Comparison of ENCODE assay signal across 22 mouse cellular contexts in genomic region chr4:130156812-130157371, GRCm38 (mm10). TPM values are rescaled to one million over a fixed set of nuclear protein-coding genes. Genes with fewer than 3 reads are reported as not detected.
A peak's percentile ranks its signal among the peaks of the same experiment; 100 is the strongest.
DNase-seq lines count a peak whose midpoint lies in the region; ATAC-seq lines count a peak whose summit lies in the region.
"Had no signal": no experiment of that assay in that cellular context is flagged by ENCODE, and none has a peak within 500 bp of the region (broad histone marks: within the 10 kb centered on the region; RNA-seq: fewer than 3 reads in every experiment).

No protein-coding gene starts in this region.

- no peak overlapping the region for H3K9ac ChIP-seq in neural tube, embryonic 11.5 days (ENCODE audit: low read length)
- no peak overlapping the region for H3K9ac ChIP-seq in neural tube, embryonic 15.5 days (replicated peaks)
- H3K9ac ChIP-seq: embryonic facial prominence, embryonic 13.5 days; forebrain, embryonic 13.5 days; forebrain, postnatal 0 days; hindbrain, embryonic 15.5 days had no signal

- H3K4me2 ChIP-seq in neural tube, embryonic 11.5 days (ENCODE audit: low read depth), result no peak overlapping the region
- no peak overlapping the region for H3K4me2 ChIP-seq in neural tube, embryonic 15.5 days
- H3K4me2 ChIP-seq: embryonic facial prominence, embryonic 13.5 days; forebrain, embryonic 13.5 days; hindbrain, embryonic 15.5 days had no signal

- no peak for ATAC-seq in neural tube, embryonic 11.5 days (ENCODE audit: insufficient read depth, low FRiP score, low TSS enrichment)
- ATAC-seq in neural tube, embryonic 15.5 days (ENCODE audit: low FRiP score), result no peak
- peak; percentile 67 to 72 for ATAC-seq in hematopoietic stem cell, adult 5-6 weeks (replicated peaks in 1 of 2; ENCODE audit: insufficient read depth in 1 of 2, low FRiP score in 2 of 2, low TSS enrichment in 1 of 2, low read depth in 1 of 2, poor library complexity in 2 of 2, severe bottlenecking in 2 of 2)
- peak; percentile 39; the same call in 1 of the 2 replicates for ATAC-seq in megakaryocyte progenitor cell, adult 5-6 weeks (replicated peaks; ENCODE audit: poor library complexity)
- ATAC-seq: forebrain, embryonic 13.5 days; forebrain, postnatal 0 days; inflammation-experienced regulatory T-cells, adult 6 months had no signal

- H3K27ac ChIP-seq in neural tube, embryonic 11.5 days (ENCODE audit: low read depth, low read length), result no peak overlapping the region
- H3K27ac ChIP-seq in neural tube, embryonic 15.5 days (replicated peaks), result no peak overlapping the region
- H3K27ac ChIP-seq: embryonic facial prominence, embryonic 13.5 days; forebrain, embryonic 13.5 days; heart, embryonic 10.5 days; hindbrain, embryonic 15.5 days had no signal

- 85% methylated on average over 12 of the region's 12 CpGs for WGBS in neural tube, embryonic 11.5 days
- WGBS in neural tube, embryonic 15.5 days, result 76% methylated on average over 12 of the region's 12 CpGs

- H3K4me3 ChIP-seq in neural tube, embryonic 11.5 days (ENCODE audit: low read depth, low read length), result no peak overlapping the region
- H3K4me3 ChIP-seq in neural tube, embryonic 15.5 days (replicated peaks), result no peak overlapping the region
- H3K4me3 ChIP-seq: embryonic facial prominence, embryonic 13.5 days; forebrain, embryonic 13.5 days; heart, embryonic 10.5 days; hindbrain, embryonic 15.5 days had no signal

- no peaks in the 10 kb centered on the region for H3K36me3 ChIP-seq in neural tube, embryonic 11.5 days (ENCODE audit: control insufficient read depth, insufficient read depth, low read length)
- H3K36me3 ChIP-seq in neural tube, embryonic 15.5 days, result no peaks in the 10 kb centered on the region
- H3K36me3 ChIP-seq: embryonic facial prominence, embryonic 13.5 days; heart, embryonic 10.5 days; hindbrain, embryonic 15.5 days had no signal

- H3K9me3 ChIP-seq in neural tube, embryonic 11.5 days (ENCODE audit: control insufficient read depth, low read length), result no peaks in the 10 kb centered on the region
- no peaks in the 10 kb centered on the region for H3K9me3 ChIP-seq in neural tube, embryonic 15.5 days (replicated peaks)
- H3K9me3 ChIP-seq: embryonic facial prominence, embryonic 13.5 days; forebrain, embryonic 13.5 days; heart, embryonic 10.5 days; hindbrain, embryonic 15.5 days had no signal

- DNase-seq in neural tube, embryonic 11.5 days (ENCODE audit: low spot score), result peak; percentile 8
- no peak for DNase-seq in lung, postnatal 10 days
- no peak for DNase-seq in heart, postnatal 4 days
- DNase-seq in gastrocnemius, postnatal 36 days, result no peak
- DNase-seq: adrenal gland, adult 2 months; adrenal gland, postnatal 36 days; cerebellum, adult 11-12 months; cerebellum, adult 9-10 months; cerebellum, postnatal 25 days; forebrain, postnatal 0 days; gastrocnemius, postnatal 25 days; heart, adult 18-20 months; heart, postnatal 10 days had no signal

- intact Hi-C loops in gastrocnemius, postnatal 36 days (cut with DNase I), result no loop called here

- H3K27me3 ChIP-seq in neural tube, embryonic 11.5 days (ENCODE audit: control insufficient read depth, insufficient read depth, low read length), result peaks cover 6% of the 10 kb centered on the region; the same call in 1 of the 2 replicates
- peaks cover 21% of the 10 kb centered on the region for H3K27me3 ChIP-seq in neural tube, embryonic 15.5 days (replicated peaks)

- no peaks in the 10 kb centered on the region for H3K4me1 ChIP-seq in neural tube, embryonic 11.5 days (ENCODE audit: control insufficient read depth, insufficient read depth, low read length)
- H3K4me1 ChIP-seq in neural tube, embryonic 15.5 days, result no peaks in the 10 kb centered on the region
- H3K4me1 ChIP-seq: forebrain, embryonic 13.5 days; hindbrain, embryonic 15.5 days had no signal

RNA-seq across cellular contexts. Expression of gene Hcrtr1, which starts 17.7 kb away (rescaled TPM):
- polyA plus RNA-seq in neural tube, embryonic 11.5 days (2014; fragmentation: Nextera tagmentation; extraction: Ambion mirVana), result 0.20 and 0.49 TPM in 2 replicates
- polyA plus RNA-seq in neural tube, embryonic 15.5 days (2015; fragmentation: Nextera tagmentation; extraction: Ambion mirVana), result 3.7 and 3.9 TPM in 2 replicates
- not detected in 2 replicates for total RNA-seq in hematopoietic stem cell, adult 5-6 weeks (2017)
- not detected in 2 replicates for total RNA-seq in megakaryocyte progenitor cell, adult 5-6 weeks (2015)
- not detected in 2 replicates for total RNA-seq in megakaryocyte progenitor cell, adult 5-6 weeks (2017)
- total RNA-seq in heart, postnatal 4 days (2021), result not detected
- not detected for total RNA-seq in gastrocnemius, postnatal 36 days (2021)
- total RNA-seq: gastrocnemius, adult 18-20 months; gastrocnemius, postnatal 25 days; heart, adult 18-20 months; heart, postnatal 10 days had no signal
- polyA plus RNA-seq: forebrain, embryonic 13.5 days; inflammation-experienced regulatory T-cells, adult 6 months had no signal

RNA-seq across cellular contexts. Expression of gene Tinagl1, which starts 18.0 kb away (rescaled TPM):
- polyA plus RNA-seq in neural tube, embryonic 11.5 days (2014; fragmentation: Nextera tagmentation; extraction: Ambion mirVana), result 4.7 and 5.0 TPM in 2 replicates
- 4.1 and 14.7 TPM in 2 replicates for polyA plus RNA-seq in neural tube, embryonic 15.5 days (2015; fragmentation: Nextera tagmentation; extraction: Ambion mirVana)
- 2.3 and 6.8 TPM in 2 replicates for total RNA-seq in hematopoietic stem cell, adult 5-6 weeks (2017)
- 1.5 and 3.1 TPM in 2 replicates for total RNA-seq in megakaryocyte progenitor cell, adult 5-6 weeks (2015)
- total RNA-seq in megakaryocyte progenitor cell, adult 5-6 weeks (2017), result 1.6 and 2.3 TPM in 2 replicates
- total RNA-seq in heart, postnatal 4 days (2021), result 10 to 100 TPM; 68.9 to 69.4 TPM
- total RNA-seq in gastrocnemius, postnatal 36 days (2021), result 10 to 100 TPM; 17.0 to 28.2 TPM
- polyA plus RNA-seq: inflammation-experienced regulatory T-cells, adult 6 months had no signal

RNA-seq across cellular contexts. Expression of gene Pef1, which starts 54.5 kb away (rescaled TPM):
- polyA plus RNA-seq in neural tube, embryonic 11.5 days (2014; fragmentation: Nextera tagmentation; extraction: Ambion mirVana), result 73.5 and 75.0 TPM in 2 replicates
- polyA plus RNA-seq in neural tube, embryonic 15.5 days (2015; fragmentation: Nextera tagmentation; extraction: Ambion mirVana), result 65.6 and 69.7 TPM in 2 replicates
- 15.4 and 17.9 TPM in 2 replicates for total RNA-seq in hematopoietic stem cell, adult 5-6 weeks (2017)
- total RNA-seq in megakaryocyte progenitor cell, adult 5-6 weeks (2015), result 39.4 and 51.8 TPM in 2 replicates
- 11.8 and 15.5 TPM in 2 replicates for total RNA-seq in megakaryocyte progenitor cell, adult 5-6 weeks (2017)
- total RNA-seq in heart, postnatal 4 days (2021), result 10 to 100 TPM; 40.5 to 42.1 TPM
- 10 to 100 TPM; 32.0 to 34.3 TPM for total RNA-seq in gastrocnemius, postnatal 36 days (2021)

Comparison
In these comparisons a context has a peak if more than half of its experiments do, and no peak if none do; other contexts are left out.
1. ATAC-seq: peak in hematopoietic stem cell, adult 5-6 weeks (2 of 2) and megakaryocyte progenitor cell, adult 5-6 weeks (single experiment); none in neural tube, embryonic 11.5 days (single experiment) and neural tube, embryonic 15.5 days (single experiment).